Mouse (Mus musculus): ENCODE measurements at regions not wholly inside any gene's neighbourhood (a gene's known extent, or its start where the extent isn't known, plus 50 kb on each side); places are given as distances from the start of the nearest gene placed in this dataset.

GRCm38 (mm10) chr12:77807674-77808073 is 386.4 kb upstream of the Gm6657 start:
- in situ Hi-C loops (cut with MboI; ENCODE audit: unreplicated experiment in 2 of 2) = loop anchor here in 1 of 2 experiments (25.0 kb wide), 1 partner anchor 1305 kb away; no protein-coding TSS in a partner anchor

DNA sequence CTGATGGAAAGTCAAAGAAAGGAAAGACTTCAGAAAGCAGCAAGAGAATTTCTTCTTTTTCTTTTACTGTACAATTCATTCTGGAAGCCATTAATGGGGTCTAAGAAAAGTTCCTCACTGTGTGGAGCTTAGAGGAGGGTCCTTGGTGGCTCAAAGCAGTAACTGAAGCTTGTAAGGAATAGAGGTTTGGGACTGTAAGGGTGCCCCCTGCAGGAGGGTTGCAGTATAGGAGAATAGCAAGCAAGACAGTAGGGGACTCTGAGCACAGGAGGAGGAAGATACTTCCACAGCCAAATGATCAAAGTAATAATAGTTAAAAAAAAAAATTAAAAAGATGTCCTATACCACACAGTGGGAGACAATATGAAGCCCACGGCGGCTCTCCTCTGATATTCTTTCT is 382.8 kb upstream of the Gm6657 start:
- in situ Hi-C loops (cut with MboI; ENCODE audit: unreplicated experiment in 2 of 2) = loop anchor here in 1 of 2 experiments (10.0 to 25.0 kb wide), 2 partner anchors 816 to 1301 kb away; no protein-coding TSS in a partner anchor

DNA sequence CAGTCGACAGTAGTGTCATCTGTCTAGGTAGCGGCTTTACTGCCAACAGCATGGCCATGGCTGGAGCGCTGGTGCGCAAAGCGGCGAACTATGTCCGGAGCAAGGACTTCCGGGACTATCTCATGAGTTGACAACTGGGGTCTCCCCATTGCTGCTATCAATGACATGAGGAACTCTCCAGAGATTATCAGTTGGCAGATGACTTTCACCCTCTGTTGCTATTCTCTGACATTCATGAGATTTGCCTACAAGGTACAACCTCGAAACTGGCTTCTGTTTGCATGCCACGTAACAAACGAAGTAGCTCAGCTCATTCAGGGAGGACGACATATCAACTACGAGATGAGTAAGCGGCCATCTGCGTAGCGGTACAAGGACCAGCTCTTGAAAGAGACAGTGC is 374.6 kb upstream of the Gm6657 start:
- in situ Hi-C loops (cut with MboI; ENCODE audit: unreplicated experiment in 2 of 2) = loop anchor here in 1 of 2 experiments (10.0 to 25.0 kb wide), 2 partner anchors 825 to 1293 kb away; no protein-coding TSS in a partner anchor

DNA sequence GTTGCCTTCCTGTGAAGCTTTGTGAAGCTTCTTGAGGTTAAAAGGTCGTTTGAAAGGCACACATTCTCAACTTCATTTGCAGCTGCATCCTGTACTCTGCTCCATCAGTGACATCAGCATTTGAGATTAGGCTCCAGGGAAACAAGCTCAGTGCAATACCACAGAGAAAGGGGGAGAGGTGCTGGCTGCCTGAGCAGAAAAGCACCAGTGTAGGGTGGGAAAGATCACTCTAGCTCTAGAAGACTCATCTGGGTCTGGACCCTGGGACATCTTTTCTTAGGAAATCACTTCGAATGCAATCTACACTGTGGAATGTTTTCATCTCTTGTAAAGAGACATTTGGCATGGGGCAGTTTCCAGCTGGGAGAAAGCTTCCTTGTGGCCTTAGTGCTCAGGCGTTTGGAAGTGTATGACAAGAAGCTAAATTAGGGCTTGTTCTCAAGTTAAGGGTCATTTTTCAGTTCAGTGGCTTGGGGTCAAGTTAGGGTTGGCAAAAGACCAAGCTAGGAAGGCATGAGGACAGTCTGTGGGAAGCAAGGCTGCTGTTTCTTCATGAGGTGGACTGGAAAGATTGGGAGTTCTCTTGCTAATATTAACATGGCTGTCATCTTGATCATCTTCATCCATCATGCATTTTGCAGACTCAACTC is 370.5 kb upstream of the Gm6657 start:
- in situ Hi-C loops (cut with MboI; ENCODE audit: unreplicated experiment in 2 of 2) = loop anchor here in 1 of 2 experiments (25.0 kb wide), 1 partner anchor 1289 kb away; no protein-coding TSS in a partner anchor

DNA sequence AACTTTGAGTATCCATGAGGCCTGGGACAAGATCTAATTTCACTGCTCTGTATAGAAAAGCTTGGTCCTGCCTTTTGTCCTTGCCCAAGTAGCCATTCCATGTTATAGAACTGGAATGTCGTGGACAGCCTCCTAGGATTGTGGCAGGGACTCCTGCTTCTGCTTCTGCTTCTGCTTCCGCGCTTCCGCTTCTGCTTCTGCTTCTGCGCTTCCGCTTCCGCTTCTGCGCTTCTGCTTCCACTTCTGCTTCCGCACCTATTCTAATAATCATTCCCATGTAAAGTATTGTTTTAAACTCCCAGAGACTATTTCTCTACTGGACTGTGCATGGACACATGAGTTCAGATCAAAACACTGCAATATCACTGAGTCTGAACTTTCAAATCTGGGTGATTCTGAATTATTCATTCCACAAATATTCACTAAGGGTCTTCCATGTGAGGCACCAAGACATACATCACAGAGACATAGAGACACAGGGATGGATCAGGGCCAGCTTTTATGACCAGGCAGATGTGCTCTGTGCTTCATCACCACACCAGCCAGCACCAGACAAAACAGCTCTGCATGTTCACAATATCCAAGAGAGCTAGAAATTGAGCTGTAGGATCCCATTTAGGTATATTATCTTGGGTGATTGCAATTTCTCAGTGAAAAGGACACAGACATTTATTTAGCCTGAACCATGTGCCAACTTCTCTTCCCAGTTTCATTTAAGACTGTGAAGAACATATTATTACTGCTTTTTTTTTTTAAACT is 360.5 kb upstream of the Gm6657 start:
- in situ Hi-C loops (cut with MboI; ENCODE audit: unreplicated experiment in 2 of 2) = no loop called here

DNA sequence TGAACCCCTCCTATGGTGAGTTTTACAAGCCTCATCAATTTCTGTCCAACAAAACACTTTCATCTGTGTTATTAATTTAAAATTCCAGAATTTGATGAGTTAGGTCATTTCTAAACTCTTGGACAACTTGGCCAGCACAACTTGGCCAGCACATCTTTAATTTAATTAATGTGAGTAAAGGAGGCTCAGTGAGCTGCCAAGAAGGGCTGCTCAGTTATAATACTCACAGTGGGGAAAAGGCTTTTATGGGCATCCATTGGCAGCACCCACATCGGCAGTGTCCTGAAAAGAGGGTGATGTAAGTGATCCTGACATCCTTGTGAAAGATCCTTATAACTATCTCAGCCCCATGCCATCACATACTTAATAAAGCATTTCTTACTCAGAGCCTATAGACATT is 359.2 kb upstream of the Gm6657 start:
- in situ Hi-C loops (cut with MboI; ENCODE audit: unreplicated experiment in 2 of 2) = no loop called here

GRCm38 (mm10) chr12:77836231-77836630 is 357.8 kb upstream of the Gm6657 start:
- in situ Hi-C loops (cut with MboI; ENCODE audit: unreplicated experiment in 2 of 2) = no loop called here

- in situ Hi-C loops (cut with MboI; ENCODE audit: unreplicated experiment in 2 of 2) = no loop called here
Measured at GRCm38 (mm10) chr12:77841844-77842415, 352.1 kb upstream of the Gm6657 start.

DNA sequence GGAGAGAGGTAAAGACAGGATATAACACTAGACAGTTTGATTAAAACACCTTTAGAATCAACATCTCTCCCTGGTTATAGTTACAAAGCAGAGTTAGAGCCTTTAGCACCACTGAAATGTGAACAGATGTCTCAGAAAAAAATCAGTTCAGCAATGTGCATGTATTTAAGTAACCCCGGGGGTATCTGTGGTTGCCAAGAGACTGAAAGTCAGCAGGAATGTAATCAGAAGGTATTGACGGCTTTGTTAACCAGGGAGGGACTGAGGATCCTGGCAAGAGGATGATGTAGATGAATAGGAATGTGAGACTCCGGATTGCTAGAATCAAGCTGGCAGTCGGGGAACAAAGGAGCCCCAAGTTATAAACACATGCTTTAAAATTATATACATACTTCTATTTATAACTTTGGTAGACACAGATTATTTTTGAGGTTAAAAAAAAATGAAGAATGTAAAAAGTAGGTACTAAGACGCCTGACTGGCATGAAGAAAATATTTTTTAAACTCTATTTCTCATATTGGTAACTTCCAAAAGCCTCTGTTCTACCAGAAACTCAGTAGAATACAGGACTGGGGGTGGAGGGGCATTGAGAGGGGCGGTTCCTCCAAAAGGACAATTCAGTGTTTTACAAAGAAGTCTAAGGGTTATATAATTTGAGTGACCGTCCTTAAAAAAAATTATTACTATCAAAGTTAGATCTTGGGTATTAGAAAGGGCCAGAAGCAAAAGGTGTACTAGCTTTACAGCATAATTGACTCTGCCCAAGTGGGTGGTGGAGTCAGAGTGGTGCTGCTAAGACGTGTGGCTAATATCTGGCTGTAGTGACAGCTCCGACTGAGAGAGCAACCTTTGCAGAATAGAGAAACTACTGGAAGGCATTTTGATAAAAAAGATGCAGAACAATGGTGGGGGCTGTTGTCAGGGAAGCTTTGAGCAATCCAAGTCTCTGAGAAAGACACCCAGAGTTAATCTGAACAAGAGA is 341.2 kb upstream of the Gm6657 start:
- in situ Hi-C loops (cut with MboI; ENCODE audit: unreplicated experiment in 2 of 2) = loop anchor here in 1 of 2 experiments (5.0 kb wide), 1 partner anchor 34 kb away; no protein-coding TSS in a partner anchor

GRCm38 (mm10) chr12:77854281-77855075 is 339.6 kb upstream of the Gm6657 start:
- in situ Hi-C loops (cut with MboI; ENCODE audit: unreplicated experiment in 2 of 2) = loop anchor here in 1 of 2 experiments (5.0 kb wide), 1 partner anchor 33 kb away; no protein-coding TSS in a partner anchor

GRCm38 (mm10) chr12:77855796-77856195 is 338.2 kb upstream of the Gm6657 start:
- in situ Hi-C loops (cut with MboI; ENCODE audit: unreplicated experiment in 2 of 2) = no loop called here

DNA sequence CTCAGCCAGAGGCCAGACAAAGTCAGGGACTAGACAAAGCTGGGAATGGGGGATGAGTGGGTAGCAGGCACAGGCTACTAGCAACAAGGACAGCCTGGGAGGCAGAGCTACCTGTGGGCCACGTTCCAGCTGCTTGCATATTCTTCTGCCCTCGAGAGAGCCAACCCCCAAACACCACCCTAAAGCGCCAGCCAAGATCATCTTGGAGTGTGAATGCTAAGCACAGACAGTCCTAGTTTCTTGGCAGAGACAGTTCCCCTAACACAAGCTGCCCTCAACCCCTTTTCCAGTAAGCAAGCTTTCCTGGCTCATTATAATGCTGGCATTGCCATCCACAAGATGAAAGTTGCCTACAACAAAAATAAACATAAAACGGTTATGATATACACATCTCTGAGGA is 336.8 kb upstream of the Gm6657 start:
- in situ Hi-C loops (cut with MboI; ENCODE audit: unreplicated experiment in 2 of 2) = no loop called here

DNA sequence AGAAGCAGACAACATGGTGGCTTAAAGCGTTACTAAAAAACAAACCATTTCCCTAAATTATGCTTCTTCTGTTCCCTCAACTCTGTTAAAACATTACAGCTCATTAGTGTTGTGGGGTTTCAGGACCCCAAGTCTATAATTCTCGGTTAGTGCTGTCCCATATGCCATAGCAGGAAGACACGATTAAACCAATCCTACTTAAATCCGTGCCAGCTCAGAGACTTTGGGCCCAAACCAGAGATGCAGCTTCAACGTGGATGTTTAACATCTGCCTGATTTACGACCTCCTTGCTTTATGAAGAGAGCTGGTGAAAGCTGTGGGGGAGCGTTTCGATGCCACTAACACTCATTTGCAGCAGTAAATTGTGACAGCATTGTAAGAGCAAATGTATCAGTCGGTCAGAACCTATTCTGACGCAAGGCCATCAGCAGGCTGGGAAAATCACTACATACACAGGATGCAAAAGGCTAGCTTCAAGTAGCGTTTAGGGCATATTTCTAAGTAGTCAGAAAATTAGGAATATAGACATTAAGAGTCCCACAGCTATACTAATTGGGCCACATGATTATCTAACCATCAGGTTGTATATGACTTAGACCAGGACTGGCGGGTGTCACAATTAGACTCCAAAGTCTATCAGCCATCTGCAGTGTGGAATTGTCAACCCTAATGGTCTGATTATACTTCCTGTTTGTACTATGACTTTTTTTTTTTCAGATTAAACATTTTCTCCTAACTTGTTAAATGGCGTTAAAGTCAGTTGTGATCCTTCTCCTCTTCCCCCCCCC is 333.1 kb upstream of the Gm6657 start:
- in situ Hi-C loops (cut with MboI; ENCODE audit: unreplicated experiment in 2 of 2) = no loop called here

DNA sequence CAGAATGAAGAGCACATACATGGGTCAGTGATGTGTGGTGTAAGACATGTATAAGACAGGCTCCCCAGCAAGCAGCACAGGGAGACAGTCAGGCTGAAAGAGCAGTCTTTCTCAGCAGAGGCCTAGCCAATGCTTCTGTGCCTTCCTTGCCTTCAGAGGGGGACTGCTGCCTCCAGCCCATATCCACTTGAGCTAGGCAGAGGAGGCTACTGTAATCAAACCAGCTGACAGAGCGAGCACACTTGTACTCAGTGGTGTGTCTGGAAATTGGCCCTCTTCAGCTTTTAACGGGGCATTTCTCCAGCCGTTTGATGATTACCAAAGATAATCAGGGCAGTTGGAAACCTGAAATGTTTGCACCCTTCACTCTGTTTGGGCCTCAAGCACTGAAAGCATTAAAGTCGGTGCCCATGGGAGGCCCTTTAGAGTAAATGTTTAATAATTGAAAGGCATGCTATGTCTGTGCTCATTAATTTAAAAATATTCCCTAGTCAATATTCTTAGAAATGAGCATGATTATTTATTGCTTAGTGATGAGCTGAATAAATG is 326.0 kb upstream of the Gm6657 start:
- in situ Hi-C loops (cut with MboI; ENCODE audit: unreplicated experiment in 2 of 2) = no loop called here

- in situ Hi-C loops (cut with MboI; ENCODE audit: unreplicated experiment in 2 of 2) = no loop called here
Measured at GRCm38 (mm10) chr12:77869296-77869695, 324.7 kb upstream of the Gm6657 start.

GRCm38 (mm10) chr12:77887335-77887734 is 306.7 kb upstream of the Gm6657 start:
- in situ Hi-C loops (cut with MboI; ENCODE audit: unreplicated experiment in 2 of 2) = loop anchor here in 1 of 2 experiments (5.0 kb wide), 1 partner anchor 35 kb away; no protein-coding TSS in a partner anchor

DNA sequence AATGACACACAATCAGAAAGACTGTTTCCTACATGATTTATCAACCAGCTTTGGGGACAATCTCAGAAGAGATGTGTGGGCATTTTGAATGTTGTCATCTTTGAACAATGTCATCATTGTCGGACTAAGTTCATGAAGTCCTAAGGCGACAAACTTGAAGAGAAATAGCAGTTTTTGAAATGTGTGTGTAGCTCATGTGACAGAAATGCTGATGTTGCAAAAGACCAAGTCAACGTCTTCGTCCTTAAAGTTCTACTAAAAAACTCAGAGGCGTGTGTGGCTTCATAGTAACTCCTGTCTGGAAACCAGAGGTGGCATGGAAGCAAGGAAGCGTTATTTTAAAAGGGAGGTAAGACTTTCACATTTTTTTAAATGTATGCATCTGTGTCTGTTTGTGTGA is 302.6 kb upstream of the Gm6657 start:
- in situ Hi-C loops (cut with MboI; ENCODE audit: unreplicated experiment in 2 of 2) = no loop called here

- in situ Hi-C loops (cut with MboI; ENCODE audit: unreplicated experiment in 2 of 2) = no loop called here
Measured at GRCm38 (mm10) chr12:77894238-77894637, 299.8 kb upstream of the Gm6657 start.

Data from v-Abl transformed pro-B cells (cell line).